Mouse (Mus musculus) 3134 (cell line): ENCODE measurements at regions not wholly inside any gene's neighbourhood (a gene's known extent, or its start where the extent isn't known, plus 50 kb on each side); places are given as distances from the start of the nearest gene placed in this dataset.

Experiments
- DNase-seq: peaks from one replicate; pipeline ENCODE4 v3.0.0-alpha.2; 2011; ENCODE audit warnings: low spot score; ENCODE audit not compliant: insufficient read length; ENCODE audit errors: extremely low read depth

- no peak for DNase-seq
Measured at GRCm38 (mm10) chr4:114712921-114713527, 108.5 kb upstream of the Gm12830 start.

GRCm38 (mm10) chr4:114716703-114717102 is 104.8 kb upstream of the Gm12830 start:
- no peak for DNase-seq

- no peak for DNase-seq
Measured at GRCm38 (mm10) chr4:114720696-114721095, 100.8 kb upstream of the Gm12830 start.

GRCm38 (mm10) chr4:114721386-114721785 is 100.1 kb upstream of the Gm12830 start:
- no peak for DNase-seq

- no peak for DNase-seq
Measured at GRCm38 (mm10) chr4:114728235-114729000, 93.1 kb upstream of the Gm12830 start.

GRCm38 (mm10) chr4:114733256-114734004 is 88.1 kb upstream of the Gm12830 start:
- DNase-seq, result no peak

- no peak for DNase-seq
Measured at GRCm38 (mm10) chr4:114738903-114739667, 82.4 kb upstream of the Gm12830 start.

GRCm38 (mm10) chr4:114748131-114748530 is 73.4 kb upstream of the Gm12830 start:
- no peak for DNase-seq

GRCm38 (mm10) chr4:114759837-114760236 is 61.7 kb upstream of the Gm12830 start:
- no peak for DNase-seq

- DNase-seq, result no peak
Measured at GRCm38 (mm10) chr4:114766643-114767393, 54.7 kb upstream of the Gm12830 start.
